ENCODE assay signal across 13 mouse cellular contexts in the genomic region with DNA sequence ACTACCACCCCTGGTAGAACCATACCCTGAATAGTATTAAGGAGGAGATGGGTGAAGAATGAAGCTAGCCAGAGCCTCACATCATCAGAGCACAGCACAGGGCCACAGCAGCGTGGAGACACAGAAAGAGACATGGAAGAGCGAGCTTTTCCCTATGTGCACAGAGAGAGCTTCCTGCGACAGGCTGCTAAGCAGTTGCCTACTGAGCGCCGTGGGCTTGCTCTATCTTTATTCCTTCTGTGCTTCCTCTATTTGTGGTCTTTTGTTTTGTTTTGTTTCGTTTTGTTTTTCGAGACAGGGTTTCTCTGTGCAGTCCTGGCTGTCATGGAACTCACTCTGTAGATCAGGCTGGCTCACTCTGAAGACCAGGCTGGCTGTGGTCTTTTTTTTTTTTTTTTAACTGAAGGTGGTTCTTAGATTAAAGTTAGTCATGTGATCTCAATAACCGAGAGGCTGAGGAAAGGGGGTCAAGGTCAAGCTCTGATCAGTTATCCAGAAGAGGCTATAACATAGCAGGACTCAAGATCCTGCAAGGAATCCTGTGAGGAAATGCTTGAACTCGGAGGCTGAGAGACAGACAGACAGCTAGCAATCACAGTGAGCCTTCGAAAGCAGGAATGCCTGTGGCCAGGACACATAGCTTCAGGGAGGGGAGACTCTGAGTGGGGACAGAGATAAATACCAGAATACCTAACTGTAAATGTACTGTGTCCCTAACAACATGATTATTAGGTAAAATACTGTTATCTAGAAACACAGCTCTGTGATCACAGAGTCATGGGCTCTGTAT.
DNase-seq lines count a peak whose midpoint lies in the region; ATAC-seq and TF ChIP-seq lines count a peak whose summit lies in the region.
"Had no signal": no experiment of that assay in that cellular context is flagged by ENCODE, and none has a peak within 500 bp of the region (broad histone marks: within the 10 kb centered on the region; RNA-seq: fewer than 3 reads in every experiment).

No protein-coding gene starts in this region.

- no peak overlapping the region for H3K4me3 ChIP-seq in heart, embryonic 15.5 days
- H3K4me3 ChIP-seq in bone marrow macrophage, adult 2 months (ENCODE audit: insufficient read depth, low read length), result peak overlapping the region; percentile 22
- H3K4me3 ChIP-seq in intestine, embryonic 16.5 days (ENCODE audit: low read length), result no peak overlapping the region
- peak overlapping the region; percentile 82 for H3K4me3 ChIP-seq in megakaryocyte, embryonic 14.5 days (replicated peaks)
- H3K4me3 ChIP-seq: limb, embryonic 15.5 days; myocyte had no signal

- no peak for TF ChIP-seq POLR2A in bone marrow macrophage, adult 2 months (IDR thresholded peaks at IDR 0.05; ENCODE audit: borderline replicate concordance, low read depth, low read length)

- no peak for TF ChIP-seq CTCF in bone marrow macrophage, adult 2 months (IDR thresholded peaks at IDR 0.05; ENCODE audit: low read depth, low read length)

- H3K36me3 ChIP-seq in heart, embryonic 15.5 days, result peaks cover 25% of the 10 kb centered on the region
- H3K36me3 ChIP-seq in intestine, embryonic 16.5 days (ENCODE audit: control insufficient read depth, insufficient read depth, low read length), result 0 out of 2 replicates have a peak, but pooled peaks cover 4% of the 10 kb centered on the region
- H3K36me3 ChIP-seq in megakaryocyte, embryonic 14.5 days (replicated peaks; ENCODE audit: low read length), result peaks cover 10% of the 10 kb centered on the region

- no peak for ATAC-seq in heart, embryonic 15.5 days (replicated peaks; ENCODE audit: insufficient number of reproducible peaks, insufficient read depth, low FRiP score, low read depth)
- no peak for ATAC-seq in intestine, embryonic 16.5 days
- ATAC-seq: CD4-positive, CD25-positive, alpha-beta regulatory T cell, adult 4 months; forebrain, embryonic 16.5 days had no signal

- H3K27ac ChIP-seq in heart, embryonic 15.5 days, result peak overlapping the region; percentile 77
- H3K27ac ChIP-seq in bone marrow macrophage, adult 2 months (ENCODE audit: insufficient read depth, low read depth, low read length), result peak overlapping the region; percentile 70
- H3K27ac ChIP-seq in intestine, embryonic 16.5 days (ENCODE audit: low read length), result peak overlapping the region; percentile 78
- H3K27ac ChIP-seq: limb, embryonic 15.5 days had no signal

- no peak overlapping the region for H3K4me2 ChIP-seq in heart, embryonic 15.5 days
- H3K4me2 ChIP-seq in intestine, embryonic 16.5 days (ENCODE audit: low read depth, low read length), result no peak overlapping the region
- H3K4me2 ChIP-seq: limb, embryonic 15.5 days had no signal

- WGBS in heart, embryonic 15.5 days, result 58% methylated on average over 10 of the region's 10 CpGs
- WGBS in intestine, embryonic 16.5 days, result 80% methylated on average over 10 of the region's 10 CpGs

- H3K9ac ChIP-seq in heart, embryonic 15.5 days, result no peak overlapping the region
- no peak overlapping the region for H3K9ac ChIP-seq in intestine, embryonic 16.5 days (ENCODE audit: low read depth, low read length)
- H3K9ac ChIP-seq: limb, embryonic 15.5 days had no signal

- H3K4me1 ChIP-seq in heart, embryonic 15.5 days (replicated peaks), result peaks cover 91% of the 10 kb centered on the region
- peaks cover 65% of the 10 kb centered on the region for H3K4me1 ChIP-seq in bone marrow macrophage, adult 2 months (ENCODE audit: control insufficient read depth, insufficient read depth, low read length)
- H3K4me1 ChIP-seq in intestine, embryonic 16.5 days (ENCODE audit: control insufficient read depth, insufficient read depth, low read length), result peaks cover 58% of the 10 kb centered on the region
- peaks cover 71% of the 10 kb centered on the region for H3K4me1 ChIP-seq in megakaryocyte, embryonic 14.5 days

- DNase-seq in heart, adult 9 months (ENCODE audit: low spot score in 2 of 2), result no peak
- no peak for DNase-seq in layer of hippocampus, postnatal 10 days (ENCODE audit: low spot score in 2 of 2)
- DNase-seq in urinary bladder, postnatal 36 days (ENCODE audit: low spot score in 2 of 2), result no peak
- DNase-seq: gastrocnemius, postnatal 36 days; thymus, postnatal 14 days had no signal

- no peaks in the 10 kb centered on the region for H3K9me3 ChIP-seq in heart, embryonic 15.5 days (replicated peaks)
- H3K9me3 ChIP-seq in intestine, embryonic 16.5 days (ENCODE audit: control insufficient read depth, low read length), result peaks cover 6% of the 10 kb centered on the region; the same call in 1 of the 2 replicates
- H3K9me3 ChIP-seq in megakaryocyte, embryonic 14.5 days, result 0 out of 2 replicates have a peak, but pooled peaks cover 8% of the 10 kb centered on the region
- H3K9me3 ChIP-seq: limb, embryonic 15.5 days had no signal

- H3K27me3 ChIP-seq in heart, embryonic 15.5 days, result no peaks in the 10 kb centered on the region
- no peaks in the 10 kb centered on the region for H3K27me3 ChIP-seq in intestine, embryonic 16.5 days (replicated peaks; ENCODE audit: control insufficient read depth, insufficient read depth, low read length)
- peaks cover 20% of the 10 kb centered on the region for H3K27me3 ChIP-seq in megakaryocyte, embryonic 14.5 days (replicated peaks)
- H3K27me3 ChIP-seq: limb, embryonic 15.5 days had no signal

Comparison
In these comparisons a context has a peak if more than half of its experiments do, and no peak if none do; other contexts are left out.
1. H3K4me3 ChIP-seq: peak in bone marrow macrophage, adult 2 months (single experiment) and megakaryocyte, embryonic 14.5 days (single experiment); none in heart, embryonic 15.5 days (single experiment) and intestine, embryonic 16.5 days (single experiment).
2. Peak in every context shown above with its lines, with median percentiles within 50 percentile points of each other: H3K27ac ChIP-seq.